Mouse (Mus musculus) small intestine, adult 2 months (tissue): ENCODE measurements around the gene Sbf2. TPM values are rescaled to one million over a fixed set of nuclear protein-coding genes. Genes with fewer than 3 reads are reported as not detected.

Source experiments
- H3K27ac ChIP-seq: fragments of 200-500 bp; 2 replicates; pipeline ENCODE4 v1.5.1; 2012; ENCODE audit warnings: low read depth, low read length, control low read depth, inconsistent platforms; ENCODE audit not compliant: insufficient read depth
- H3K27me3 ChIP-seq: fragments of 200-500 bp; 2 replicates; pipeline ENCODE4 v1.6.1; 2012; ENCODE audit warnings: mild to moderate bottlenecking, moderate library complexity, low read length, inconsistent platforms; ENCODE audit not compliant: control insufficient read depth, insufficient read depth
- H3K36me3 ChIP-seq: fragments of 200-500 bp; 2 replicates; pipeline ENCODE4 v1.6.1; 2012; ENCODE audit warnings: mild to moderate bottlenecking, low read length, control low read depth, inconsistent platforms; ENCODE audit not compliant: control insufficient read depth, insufficient read depth
- H3K4me1 ChIP-seq: fragments of 200-500 bp; 2 replicates; pipeline ENCODE4 v1.6.1; 2012; ENCODE audit warnings: low read length, inconsistent platforms, mixed read lengths; ENCODE audit not compliant: control insufficient read depth, insufficient read depth, insufficient read length
- H3K4me3 ChIP-seq: fragments of 200-500 bp; 2 replicates; pipeline ENCODE4 v1.5.1; 2012; ENCODE audit warnings: low read depth, mild to moderate bottlenecking, control low read depth, inconsistent platforms, low read length, moderate library complexity
- CTCF ChIP-seq: fragments of 200-500 bp; IDR thresholded peaks from 2 replicates; pipeline ENCODE4 v1.5.1; 2012; ENCODE audit warnings: low read depth, mild to moderate bottlenecking, control low read depth, inconsistent platforms, low read length, moderate library complexity, mixed read lengths; ENCODE audit not compliant: insufficient replicate concordance, insufficient read length; ENCODE audit errors: extremely low read depth
- POLR2A ChIP-seq: fragments of 200-500 bp; IDR thresholded peaks from 2 replicates; pipeline ENCODE4 v1.6.1; 2012; ENCODE audit warnings: low read depth, mild to moderate bottlenecking, control low read depth, inconsistent platforms, low read length, moderate library complexity
- WGBS: fragments of 180-500 bp; shearing (Covaris S2); methylation state at CpG from one replicate; pipeline ENCODE4 v1.1.7; 2018; 5-methylcytosine and 5-hydroxymethylcytosine counted together
- polyA plus RNA-seq: library from polyadenylated mRNA; depleted of rRNA; stranded (reverse); fragments of >200 nt; gene quantifications from 2 replicates; pipeline ENCODE4 v1.2.3, GENCODE M21; 2012

Sbf2 gene
- polyA plus RNA-seq, 1 experiment, result 13.7 TPM

- H3K27ac ChIP-seq, result no peak overlapping the region
- no peak overlapping the region for H3K4me3 ChIP-seq
- 78% methylated on average over 8 of the region's 8 CpGs for WGBS
- H3K36me3 ChIP-seq, result peaks cover 7% of the 10 kb centered on the region; the same call in 1 of the 2 replicates
- TF ChIP-seq CTCF, result no peak
- TF ChIP-seq POLR2A, result no peak
- H3K27me3 ChIP-seq, result no peaks in the 10 kb centered on the region
- H3K4me1 ChIP-seq, result peaks cover 10% of the 10 kb centered on the region
These were observed 328.5 kb downstream of the Sbf2 start for GRCm38 (mm10) chr7:110286198-110286732.

- TF ChIP-seq POLR2A (no peak), CTCF (no peak)
- Histone ChIP-seq H3K4me1 (peaks cover 10% of the 10 kb centered on the region), H3K27me3 (no peaks in the 10 kb centered on the region), H3K36me3 (peaks cover 11% of the 10 kb centered on the region), H3K4me3 (no peak overlapping the region), H3K27ac (no peak overlapping the region)
- WGBS, result 71% methylated on average over 3 of the region's 3 CpGs
These were observed 328.9 kb downstream of the Sbf2 start for GRCm38 (mm10) chr7:110285849-110286151.

GRCm38 (mm10) chr7:110285076-110285848 is 329.5 kb downstream of the Sbf2 start:
- Histone ChIP-seq H3K27ac (no peak overlapping the region), H3K27me3 (no peaks in the 10 kb centered on the region), H3K36me3 (peaks cover 15% of the 10 kb centered on the region), H3K4me3 (no peak overlapping the region), H3K4me1 (peaks cover 10% of the 10 kb centered on the region)
- no peak for TF ChIP-seq POLR2A
- no peak for TF ChIP-seq CTCF
- WGBS, result 91% methylated on average over 12 of the region's 12 CpGs

- Histone ChIP-seq H3K27me3 (no peaks in the 10 kb centered on the region), H3K36me3 (peaks cover 19% of the 10 kb centered on the region), H3K4me3 (no peak overlapping the region), H3K4me1 (peaks cover 19% of the 10 kb centered on the region), H3K27ac (no peak overlapping the region)
- TF ChIP-seq POLR2A (no peak), CTCF (no peak)
- 84% methylated on average over 6 of the region's 6 CpGs for WGBS
These were observed 331.0 kb downstream of the Sbf2 start for GRCm38 (mm10) chr7:110283484-110284275.

- H3K27ac ChIP-seq, result no peak overlapping the region
- H3K4me3 ChIP-seq, result no peak overlapping the region
- 81% methylated on average over 11 of the region's 11 CpGs for WGBS
- peaks cover 19% of the 10 kb centered on the region for H3K36me3 ChIP-seq
- TF ChIP-seq CTCF (no peak), POLR2A (no peak)
- no peaks in the 10 kb centered on the region for H3K27me3 ChIP-seq
- peaks cover 21% of the 10 kb centered on the region for H3K4me1 ChIP-seq
These were observed 331.9 kb downstream of the Sbf2 start for GRCm38 (mm10) chr7:110282797-110283196.

- Histone ChIP-seq H3K4me1 (peaks cover 16% of the 10 kb centered on the region), H3K36me3 (peaks cover 19% of the 10 kb centered on the region), H3K27me3 (no peaks in the 10 kb centered on the region), H3K4me3 (no peak overlapping the region), H3K27ac (no peak overlapping the region)
- WGBS, result 87% methylated on average over 11 of the region's 11 CpGs
- TF ChIP-seq CTCF, result no peak
- no peak for TF ChIP-seq POLR2A
These were observed 333.1 kb downstream of the Sbf2 start for GRCm38 (mm10) chr7:110281435-110282256.

- no peaks in the 10 kb centered on the region for H3K27me3 ChIP-seq
- H3K4me3 ChIP-seq, result no peak overlapping the region
- WGBS, result 43% methylated on average over 4 of the region's 4 CpGs
- H3K36me3 ChIP-seq, result peaks cover 37% of the 10 kb centered on the region
- peak overlapping the region; percentile 75 for H3K27ac ChIP-seq
- TF ChIP-seq POLR2A (no peak), CTCF (no peak)
- peaks cover 16% of the 10 kb centered on the region for H3K4me1 ChIP-seq
These were observed 335.5 kb downstream of the Sbf2 start for GRCm38 (mm10) chr7:110279183-110279582.
